Mouse (Mus musculus) kidney, postnatal 0 days (tissue): ENCODE results near the gene Ccdc70. TPM values are rescaled to one million over a fixed set of nuclear protein-coding genes. Genes with fewer than 3 reads are reported as not detected.
"Not testable (repeated sequence)": the region's sequence is repeated elsewhere in the genome, so short reads cannot be mapped to it uniquely, and the experiment has no call there.

Source experiments
- ATAC-seq: fragments of 200-750 bp; cut with Nextera tagmentation; replicated peaks from 2 replicates; pipeline ENCODE4 v1.8.0; 2017; ENCODE audit warnings: low read depth, moderate number of reproducible peaks, moderate TSS enrichment, moderate library complexity; ENCODE audit not compliant: low FRiP score
- DNase-seq: peaks from one replicate; pipeline ENCODE4 v3.0.0-alpha.2; 2016; ENCODE audit warnings: low spot score
- H3K27ac ChIP-seq: fragments of 300-500 bp; sonication (generic); 2 replicates; pipeline ENCODE4 v1.5.1; 2014; ENCODE audit warnings: mild to moderate bottlenecking
- H3K27me3 ChIP-seq: fragments of 300-500 bp; sonication (generic); 2 replicates; pipeline ENCODE4 v1.6.1; 2014; ENCODE audit warnings: low read length, mixed read lengths; ENCODE audit not compliant: insufficient read depth
- H3K36me3 ChIP-seq: fragments of 300-500 bp; sonication (generic); 2 replicates; pipeline ENCODE4 v1.6.1; 2014; ENCODE audit warnings: low read length, mixed read lengths; ENCODE audit not compliant: insufficient read depth
- H3K4me1 ChIP-seq: fragments of 300-500 bp; sonication (generic); replicated peaks from 2 replicates; pipeline ENCODE4 v1.6.1; 2014; ENCODE audit warnings: antibody characterized with exemption, low read length, mixed read lengths; ENCODE audit not compliant: insufficient read depth
- H3K4me2 ChIP-seq: fragments of 300-500 bp; sonication (generic); 2 replicates; pipeline ENCODE4 v1.6.1; 2014; ENCODE audit warnings: mild to moderate bottlenecking, low read length, moderate library complexity, mixed read lengths
- H3K4me3 ChIP-seq: fragments of 300-500 bp; sonication (generic); replicated peaks from 2 replicates; pipeline ENCODE4 v1.5.1; 2014; ENCODE audit warnings: low read depth, low read length
- H3K9ac ChIP-seq: fragments of 300-500 bp; sonication (generic); 2 replicates; pipeline ENCODE4 v1.6.1; 2014; ENCODE audit warnings: low read depth, low read length
- H3K9me3 ChIP-seq: fragments of 300-500 bp; sonication (generic); replicated peaks from 2 replicates; pipeline ENCODE4 v1.6.1; 2016; ENCODE audit warnings: low read length, inconsistent platforms, mixed read lengths
- CTCF ChIP-seq: IDR thresholded peaks from 2 replicates; pipeline ENCODE4 v1.5.1; 2016; ENCODE audit warnings: antibody characterized with exemption, low read depth, mild to moderate bottlenecking, moderate library complexity
- whole genome bisulfite sequencing: fragments of 180-500 bp; shearing (Covaris S2); extraction: QIAGEN DNeasy Blood & Tissue Kit; methylation state at CpG from one replicate; pipeline ENCODE4 v1.1.7; 2014; 5-methylcytosine and 5-hydroxymethylcytosine counted together
- polyA plus RNA-seq: library from polyadenylated mRNA; unstranded; fragments of >200 nt; fragmentation: Nextera tagmentation; extraction: Ambion mirVana; gene quantifications from 2 replicates; pipeline ENCODE4 v1.2.1, GENCODE M21; 2015

Gene Ccdc70
- polyA plus RNA-seq, result not detected in 2 replicates

DNA sequence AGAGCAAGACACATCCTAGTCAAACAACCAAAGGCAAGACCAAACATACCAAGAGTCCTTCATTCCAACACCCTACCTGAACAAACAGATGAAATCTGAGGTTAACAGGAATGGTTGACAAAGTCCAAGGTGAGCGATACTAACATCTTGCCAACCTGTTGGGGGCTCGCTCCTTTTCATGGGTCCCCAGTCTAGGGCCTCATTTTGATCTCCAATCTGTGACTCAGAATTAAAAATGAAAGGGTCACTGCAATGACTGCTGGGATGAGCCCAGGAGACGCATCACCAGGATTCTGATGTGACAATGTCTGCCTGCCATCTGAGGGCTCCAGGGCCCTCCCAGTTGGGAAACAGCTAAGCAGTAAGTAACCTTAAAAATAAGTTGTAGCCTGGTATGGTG is at the start of gene Ccdc70:
Gene Ccdc70 (plus strand): TSS at position 301 of the 400 bp plus-strand sequence.
- Histone ChIP-seq H3K36me3 (no peaks in the 10 kb centered on the region), H3K27ac (no peak within 1 kb of the TSS), H3K27me3 (no peaks in the 10 kb centered on the region), H3K4me1 (no peaks in the 10 kb centered on the region), H3K9me3 (no peaks in the 10 kb centered on the region), H3K9ac (no peak within 1 kb of the TSS), H3K4me2 (no peak within 1 kb of the TSS), H3K4me3 (no peak within 1 kb of the TSS)
- no peak for TF ChIP-seq CTCF
- 90% methylated on average over 3 of the region's 3 CpGs for WGBS
- DNase-seq (no peak), ATAC-seq (no peak)

DNA sequence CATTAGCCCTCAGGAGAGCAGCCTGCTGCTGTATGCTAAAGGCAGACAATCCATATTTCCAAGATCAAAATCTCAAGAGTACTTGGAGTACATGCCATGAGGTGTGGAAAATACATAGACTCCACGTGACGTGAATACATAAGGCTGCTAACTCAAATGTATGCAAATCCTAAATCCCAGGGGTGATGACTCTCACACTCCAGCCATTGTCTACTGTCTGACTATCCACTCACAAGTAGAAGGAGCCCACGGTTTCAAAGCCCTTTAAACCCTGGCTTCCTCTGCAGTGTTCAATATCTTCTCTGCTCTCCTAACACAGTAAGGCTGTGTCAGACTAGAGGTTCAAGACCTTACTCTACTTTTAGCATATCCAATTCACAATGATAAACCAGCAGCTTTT is 38.8 kb upstream of the Ccdc70 start:
- not testable (repeated sequence) for H3K4me2 ChIP-seq, H3K27ac ChIP-seq, ATAC-seq, H3K4me1 ChIP-seq, H3K36me3 ChIP-seq, H3K9me3 ChIP-seq, H3K27me3 ChIP-seq, DNase-seq, H3K4me3 ChIP-seq, H3K9ac ChIP-seq
- 93% methylated on average over 3 of the region's 3 CpGs for WGBS

DNA sequence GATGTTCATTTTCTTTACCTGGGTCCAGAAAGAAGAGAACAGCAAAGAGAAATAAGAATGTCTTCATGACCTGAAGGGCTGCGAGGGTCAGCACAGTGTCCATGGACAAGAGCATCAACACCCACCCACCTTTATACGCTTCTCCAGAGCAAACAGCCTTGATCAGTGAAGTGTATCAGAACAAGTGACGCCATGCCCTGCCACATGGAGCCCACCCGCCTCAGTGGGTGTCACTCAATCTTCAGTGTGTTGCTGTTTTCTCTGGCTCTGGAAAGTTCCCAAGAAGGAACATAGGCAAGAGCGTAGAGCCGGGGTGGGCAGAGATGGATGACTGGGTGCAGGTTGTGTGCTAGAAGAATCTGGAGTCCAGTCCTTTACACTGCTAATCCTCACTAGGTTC is 37.0 kb upstream of the Ccdc70 start, which contains the start of gene Defb15:
Gene Defb15 (minus strand): TSS at position 101 of the 400 bp plus-strand sequence.
- ATAC-seq (no peak), DNase-seq (no peak)
- TF ChIP-seq CTCF, result no peak
- H3K27me3 ChIP-seq, result no peaks in the 10 kb centered on the region
- no peaks in the 10 kb centered on the region for H3K9me3 ChIP-seq
- no peak within 1 kb of the TSS for H3K9ac ChIP-seq
- H3K4me3 ChIP-seq, result no peak within 1 kb of the TSS
- no peaks in the 10 kb centered on the region for H3K4me1 ChIP-seq
- no peak within 1 kb of the TSS for H3K27ac ChIP-seq
- H3K4me2 ChIP-seq, result no peak within 1 kb of the TSS
- 79% methylated on average over 6 of the region's 6 CpGs for WGBS
- H3K36me3 ChIP-seq, result no peaks in the 10 kb centered on the region

DNA sequence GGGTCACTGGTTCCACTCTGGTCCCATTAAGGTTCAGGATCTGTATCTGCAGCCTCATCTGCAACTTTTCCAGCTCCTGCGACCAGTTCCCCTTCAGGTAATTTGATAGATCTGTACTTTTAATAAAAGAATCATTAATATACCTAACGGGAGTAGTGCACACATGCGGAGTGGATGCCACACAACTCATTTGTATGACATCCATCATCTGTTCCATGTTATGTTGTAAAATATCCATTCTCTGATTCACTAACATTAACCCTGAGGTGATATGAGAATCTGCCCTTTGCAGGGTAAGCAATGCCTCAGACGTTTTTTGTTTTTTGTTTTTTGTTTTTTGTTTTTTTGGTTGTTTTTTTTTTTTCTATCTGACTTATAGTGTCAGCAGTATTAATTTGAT is 31.5 kb upstream of the Ccdc70 start, which contains the start of gene Defb35:
Gene Defb35 (plus strand): TSS at position 301 of the 400 bp plus-strand sequence.
- H3K4me3 ChIP-seq, H3K36me3 ChIP-seq, DNase-seq, H3K4me2 ChIP-seq, H3K27me3 ChIP-seq, H3K9me3 ChIP-seq, H3K27ac ChIP-seq, H3K4me1 ChIP-seq, ATAC-seq, H3K9ac ChIP-seq: not testable (repeated sequence)
- 83% methylated on average over 4 of the region's 4 CpGs for WGBS

DNA sequence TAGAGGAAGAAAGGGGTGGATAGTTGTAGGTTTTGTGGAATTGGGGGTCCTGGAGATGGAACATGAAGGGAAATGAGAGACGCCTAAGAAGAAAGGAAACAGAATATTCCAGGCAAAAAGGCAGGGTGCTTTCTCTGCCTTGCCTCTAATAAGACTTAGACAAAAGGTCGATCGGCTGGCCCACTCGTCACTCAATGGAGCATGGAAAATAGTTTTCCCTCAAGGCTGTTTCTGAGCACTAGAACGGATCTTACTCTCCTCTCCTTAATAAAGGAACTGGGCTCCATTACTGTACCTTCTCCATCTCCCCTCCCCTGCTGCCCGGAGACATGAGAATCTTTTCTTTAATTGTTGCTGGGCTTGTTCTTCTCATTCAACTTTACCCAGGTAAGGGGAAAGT is 23.1 kb upstream of the Ccdc70 start, which contains the start of gene Defb13:
Gene Defb13 (plus strand): TSS at position 301 of the 400 bp plus-strand sequence.
- no peak within 1 kb of the TSS for H3K9ac ChIP-seq
- no peak for TF ChIP-seq CTCF
- ATAC-seq, result no peak
- 73% methylated on average over 6 of the region's 6 CpGs for WGBS
- no peak within 1 kb of the TSS for H3K4me3 ChIP-seq
- H3K27me3 ChIP-seq, result no peaks in the 10 kb centered on the region
- no peaks in the 10 kb centered on the region for H3K4me1 ChIP-seq
- DNase-seq, result no peak
- no peaks in the 10 kb centered on the region for H3K36me3 ChIP-seq
- H3K4me2 ChIP-seq, result peak within 1 kb of the TSS; percentile 27; the same call in 1 of the 2 replicates
- no peaks in the 10 kb centered on the region for H3K9me3 ChIP-seq
- H3K27ac ChIP-seq, result peak within 1 kb of the TSS; percentile 50

DNA sequence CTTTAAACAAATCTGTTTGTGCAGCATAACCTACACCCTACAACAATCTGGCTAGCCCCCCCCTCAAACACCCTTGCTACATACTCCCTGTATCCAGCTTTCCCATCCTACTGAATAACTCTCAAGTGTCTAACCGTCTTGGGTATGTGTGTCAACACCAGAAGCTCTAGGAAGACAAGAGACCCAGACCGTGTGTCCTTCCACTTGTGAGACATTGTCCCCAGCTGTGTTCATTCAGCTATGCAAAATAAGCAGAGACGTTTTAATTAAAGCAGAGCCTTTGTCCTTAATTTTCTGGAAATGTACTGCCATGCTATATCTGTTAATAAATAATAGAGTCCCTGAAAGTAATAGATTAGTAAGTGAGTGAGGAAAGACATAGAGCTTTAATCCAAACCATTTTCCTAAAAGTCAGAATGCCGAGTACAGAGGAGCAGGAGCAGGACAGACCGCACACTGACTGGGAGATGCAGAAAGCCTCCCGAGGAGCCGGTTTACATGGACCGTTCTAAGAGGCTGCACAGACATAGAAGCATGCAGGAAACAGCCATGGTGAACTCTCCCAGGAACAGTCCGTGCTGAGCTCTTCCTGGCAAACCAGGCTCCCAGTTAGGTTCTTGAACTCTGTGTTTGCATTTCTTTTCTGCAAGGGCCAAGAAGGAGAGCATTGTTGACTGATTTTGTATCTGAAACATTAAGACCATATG is 22.1 kb upstream of the Ccdc70 start:
- ATAC-seq (peak; percentile 40; the same call in 1 of the 2 replicates), DNase-seq (peak; percentile 6)
- Histone ChIP-seq H3K9ac (no peak overlapping the region), H3K4me3 (no peak overlapping the region), H3K27me3 (no peaks in the 10 kb centered on the region), H3K9me3 (no peaks in the 10 kb centered on the region), H3K36me3 (no peaks in the 10 kb centered on the region), H3K4me2 (peak overlapping the region; percentile 27; the same call in 1 of the 2 replicates), H3K4me1 (no peaks in the 10 kb centered on the region), H3K27ac (peak overlapping the region; percentile 50)
- 55% methylated on average over 9 of the region's 9 CpGs for WGBS
- TF ChIP-seq CTCF, result no peak
